Comparison of ENCODE assay signal across 8 mouse cellular contexts in genomic region chr14:46704316-46704751, GRCm38 (mm10). TPM values are rescaled to one million over a fixed set of nuclear protein-coding genes. Genes with fewer than 3 reads are reported as not detected.
A peak's percentile ranks its signal among the peaks of the same experiment; 100 is the strongest.
DNase-seq lines count a peak whose midpoint lies in the region; ATAC-seq and TF ChIP-seq lines count a peak whose summit lies in the region.

No protein-coding gene starts in this region.

- DNase-seq in adrenal gland, postnatal 25 days, result peak; percentile 42
- DNase-seq in heart, adult 2 months, result peak; percentile 62 to 79
- DNase-seq in kidney, postnatal 10 days, result peak; percentile 43
- peak; percentile 74 to 75 for DNase-seq in lung, postnatal 4 days
- no peak for DNase-seq in retina, postnatal 1 day
- DNase-seq in right cerebral cortex, postnatal 14 days, result no peak
- no peak for DNase-seq in layer of hippocampus, postnatal 14 days (ENCODE audit: low spot score in 2 of 2)

- H3K27me3 ChIP-seq in heart, adult 2 months (ENCODE audit: control insufficient read depth, insufficient read depth, low read length), result no peaks in the 10 kb centered on the region

- H3K9ac ChIP-seq in heart, adult 2 months (ENCODE audit: low read depth, low read length), result no peak overlapping the region

- H3K4me1 ChIP-seq in heart, adult 2 months (ENCODE audit: control insufficient read depth, insufficient read depth, low read length), result no peaks in the 10 kb centered on the region; the same call in 1 of the 2 replicates

- no peak for TF ChIP-seq EP300 in heart, adult 2 months (IDR thresholded peaks at IDR 0.05; ENCODE audit: insufficient read depth, low read depth, low read length)

- peak overlapping the region; percentile 33 for H3K27ac ChIP-seq in heart, adult 2 months

- peak overlapping the region; percentile 26 for H3K4me3 ChIP-seq in heart, adult 2 months

- intact Hi-C loops in heart, adult 2 months (cut with DNase I), result loop anchor here (5.0 kb wide), 2 partner anchors 142 to 712 kb away; no protein-coding TSS in a partner anchor

- 9% methylated on average over 9 of the region's 9 CpGs for WGBS in heart, adult 2 months

- no peaks in the 10 kb centered on the region for H3K79me2 ChIP-seq in heart, adult 2 months (replicated peaks; ENCODE audit: control insufficient read depth, insufficient read depth, low read length)

- no peaks in the 10 kb centered on the region for H3K36me3 ChIP-seq in heart, adult 2 months (ENCODE audit: control insufficient read depth, insufficient read depth, low read length)

- ATAC-seq in activated CD4-positive, CD25-positive, alpha-beta regulatory T cell, adult 4 months, result no peak

- TF ChIP-seq POLR2A in heart, adult 2 months (IDR thresholded peaks at IDR 0.05; ENCODE audit: insufficient read depth, low read depth, low read length), result no peak

- TF ChIP-seq CTCF in heart, adult 2 months (IDR thresholded peaks at IDR 0.05), result no peak

RNA-seq across cellular contexts. Expression of gene Cdkn3, which starts 56.0 kb away (rescaled TPM):
- 4.1 and 5.6 TPM in 2 replicates for total RNA-seq in adrenal gland, postnatal 25 days (2021)
- total RNA-seq in heart, adult 2 months (2021), result 1 to 10 TPM in 1 of 2 experiments, under 1 TPM in 1; 0.55 to 1.5 TPM
- 0.70 TPM in 1 of 2 replicates, not detected in the other for polyA plus RNA-seq in heart, adult 2 months (2012; rRNA removed)
- polyA plus RNA-seq in activated CD4-positive, CD25-positive, alpha-beta regulatory T cell, adult 4 months (2017; shearing (Covaris generic)), result 10 to 100 TPM; 24.3 to 29.3 TPM
- total RNA-seq in layer of hippocampus, postnatal 14 days (2021), result 1 to 10 TPM in 1 of 2 experiments, under 1 TPM in 1; 0.44 to 1.0 TPM

Comparison
In these comparisons a context has a peak if more than half of its experiments do, and no peak if none do; other contexts are left out.
1. DNase-seq: peak in adrenal gland, postnatal 25 days (single experiment), heart, adult 2 months (2 of 2), kidney, postnatal 10 days (single experiment) and lung, postnatal 4 days (2 of 2); none in retina, postnatal 1 day (single experiment), right cerebral cortex, postnatal 14 days (single experiment) and layer of hippocampus, postnatal 14 days (0 of 2).